Mouse (Mus musculus) liver, adult 2 months (tissue): Measurements from ENCODE around the gene Zmynd12. TPM values are rescaled to one million over a fixed set of nuclear protein-coding genes. Genes with fewer than 3 reads are reported as not detected.

Experiments used
- DNase-seq: peaks from one replicate; pipeline ENCODE4 v3.0.0-alpha.2; 2011; ENCODE audit warnings: low read depth, low spot score; ENCODE audit errors: extremely low read depth
- H3K27ac ChIP-seq: fragments of 200-500 bp; replicated peaks from 2 replicates; pipeline ENCODE4 v1.5.1; 2012; ENCODE audit warnings: low read depth, mild to moderate bottlenecking, control low read depth, inconsistent platforms, low read length; ENCODE audit not compliant: insufficient read depth
- H3K27me3 ChIP-seq: fragments of 200-500 bp; 2 replicates; pipeline ENCODE4 v1.6.1; 2012; ENCODE audit warnings: mild to moderate bottlenecking, moderate library complexity, low read length, inconsistent platforms; ENCODE audit not compliant: control insufficient read depth, insufficient read depth
- H3K36me3 ChIP-seq: fragments of 200-500 bp; 2 replicates; pipeline ENCODE4 v1.6.1; 2012; ENCODE audit warnings: low read length, inconsistent platforms; ENCODE audit not compliant: control insufficient read depth, insufficient read depth
- H3K4me1 ChIP-seq: fragments of 200-500 bp; 2 replicates; pipeline ENCODE4 v1.6.1; 2011; ENCODE audit warnings: low read length; ENCODE audit not compliant: control insufficient read depth, insufficient read depth
- H3K4me3 ChIP-seq: fragments of 200-500 bp; 2 replicates; pipeline ENCODE4 v1.5.1; 2011; ENCODE audit warnings: low read depth, mild to moderate bottlenecking, control low read depth, low read length, moderate library complexity; ENCODE audit not compliant: insufficient read depth
- H3K79me2 ChIP-seq: fragments of 200-500 bp; 2 replicates; pipeline ENCODE4 v1.6.1; 2012; ENCODE audit warnings: inconsistent platforms, mild to moderate bottlenecking, low read length, moderate library complexity; ENCODE audit not compliant: control insufficient read depth, insufficient read depth
- H3K9ac ChIP-seq: fragments of 200-500 bp; 2 replicates; pipeline ENCODE4 v1.6.1; 2012; ENCODE audit warnings: low read depth, mild to moderate bottlenecking, control low read depth, inconsistent platforms, low read length
- CTCF ChIP-seq: fragments of 200-500 bp; IDR thresholded peaks from 2 replicates; pipeline ENCODE4 v1.5.1; 2011; ENCODE audit warnings: low read depth, low read length, control low read depth
- POLR2A ChIP-seq: fragments of 200-500 bp; IDR thresholded peaks from 2 replicates; pipeline ENCODE4 v1.6.1; 2011; ENCODE audit warnings: low read length, control low read depth; ENCODE audit not compliant: insufficient read depth; ENCODE audit errors: extremely low read depth
- WGBS: fragments of 180-500 bp; shearing (Covaris S2); methylation state at CpG from one replicate; pipeline ENCODE4 v1.1.7; 2018; 5-methylcytosine and 5-hydroxymethylcytosine counted together
- polyA plus RNA-seq: library from polyadenylated mRNA; depleted of rRNA; stranded (reverse); fragments of >200 nt; gene quantifications from 2 replicates; pipeline ENCODE4 v1.2.3, GENCODE M21; 2012
- total RNA-seq: library from RNA; depleted of rRNA; stranded (reverse); fragments of >200 nt; gene quantifications from 2 replicates; pipeline ENCODE4 v1.2.3, GENCODE M21; 2014

Gene Zmynd12
- total and polyA plus RNA-seq, 2 experiments = 0.15 to 0.28 TPM

- no peak for DNase-seq
- Histone ChIP-seq H3K9ac (no peak overlapping the region), H3K27me3 (no peaks in the 10 kb centered on the region), H3K79me2 (no peaks in the 10 kb centered on the region), H3K4me3 (no peak overlapping the region), H3K27ac (no peak overlapping the region), H3K4me1 (no peaks in the 10 kb centered on the region), H3K36me3 (no peaks in the 10 kb centered on the region)
- WGBS = 92% methylated on average over 2 of the region's 2 CpGs
- TF ChIP-seq POLR2A (no peak), CTCF (no peak)
These were observed 15.3 kb downstream of the Zmynd12 start for GRCm38 (mm10) chr4:119437936-119438335.

DNA sequence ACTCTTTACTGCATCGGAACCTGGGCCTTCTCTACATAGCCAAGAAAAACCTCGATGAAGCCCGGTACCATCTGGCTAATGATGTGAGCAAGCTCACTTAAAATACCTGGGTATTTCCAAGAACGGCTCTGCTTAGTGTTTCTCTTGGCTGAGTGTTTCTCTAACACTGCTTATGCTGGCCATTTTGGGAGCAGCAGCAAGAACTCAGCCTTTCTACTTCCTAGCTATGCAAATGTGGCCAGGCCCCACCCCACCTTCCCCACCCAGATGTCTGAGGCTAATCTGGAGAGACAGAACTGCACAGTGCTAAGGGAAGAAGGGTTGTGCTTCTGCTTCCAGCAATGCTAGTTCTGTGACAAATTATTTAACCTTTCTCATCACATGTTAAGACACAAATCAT lies 19.2 kb downstream of the Zmynd12 start:
- Histone ChIP-seq H3K79me2 (no peaks in the 10 kb centered on the region), H3K9ac (no peak overlapping the region), H3K4me3 (no peak overlapping the region), H3K27me3 (no peaks in the 10 kb centered on the region), H3K4me1 (no peaks in the 10 kb centered on the region), H3K36me3 (no peaks in the 10 kb centered on the region), H3K27ac (no peak overlapping the region)
- no peak for TF ChIP-seq CTCF
- TF ChIP-seq POLR2A = no peak
- DNase-seq = no peak
- WGBS = 95% methylated on average over 4 of the region's 4 CpGs

- H3K27me3 ChIP-seq = no peaks in the 10 kb centered on the region
- TF ChIP-seq CTCF (no peak), POLR2A (no peak)
- no peaks in the 10 kb centered on the region for H3K79me2 ChIP-seq
- H3K9ac ChIP-seq = no peak overlapping the region
- no peak overlapping the region for H3K4me3 ChIP-seq
- H3K27ac ChIP-seq = no peak overlapping the region
- H3K4me1 ChIP-seq = no peaks in the 10 kb centered on the region
- no peak for DNase-seq
- no peaks in the 10 kb centered on the region for H3K36me3 ChIP-seq
- WGBS = 64% methylated on average over 6 of the region's 6 CpGs
These were observed 19.9 kb downstream of the Zmynd12 start for GRCm38 (mm10) chr4:119442539-119442938.

- Histone ChIP-seq H3K4me3 (no peak overlapping the region), H3K9ac (no peak overlapping the region), H3K27me3 (no peaks in the 10 kb centered on the region), H3K36me3 (no peaks in the 10 kb centered on the region), H3K4me1 (no peaks in the 10 kb centered on the region), H3K27ac (no peak overlapping the region), H3K79me2 (no peaks in the 10 kb centered on the region)
- DNase-seq = no peak
- WGBS = 92% methylated on average over 6 of the region's 6 CpGs
- TF ChIP-seq POLR2A = no peak
- TF ChIP-seq CTCF = no peak
These were observed 24.6 kb downstream of the Zmynd12 start for GRCm38 (mm10) chr4:119447261-119447660.

DNA sequence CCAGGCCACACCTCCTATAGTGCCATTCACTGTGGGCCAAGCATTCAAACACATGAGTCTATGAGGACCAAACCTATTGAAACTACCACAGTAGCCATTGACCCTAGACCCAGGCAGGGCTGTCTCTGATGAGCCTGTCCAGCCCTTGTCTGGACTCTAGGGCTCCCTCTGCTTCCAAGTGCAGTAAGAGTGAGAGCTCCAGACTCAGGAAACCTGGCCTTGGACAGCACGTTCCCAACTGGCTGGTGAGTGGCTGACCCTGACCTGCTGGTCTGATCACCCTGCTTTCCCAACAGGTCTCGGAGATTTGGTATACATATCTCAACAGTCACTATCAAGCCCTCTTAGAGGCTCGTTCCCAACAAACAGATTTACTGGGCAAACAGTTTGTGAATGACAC lies 25.2 kb downstream of the Zmynd12 start:
- Histone ChIP-seq H3K36me3 (no peaks in the 10 kb centered on the region), H3K4me1 (no peaks in the 10 kb centered on the region), H3K27me3 (no peaks in the 10 kb centered on the region), H3K79me2 (no peaks in the 10 kb centered on the region), H3K9ac (no peak overlapping the region), H3K27ac (no peak overlapping the region), H3K4me3 (no peak overlapping the region)
- no peak for DNase-seq
- no peak for TF ChIP-seq CTCF
- TF ChIP-seq POLR2A = no peak
- 50% methylated on average over 3 of the region's 3 CpGs for WGBS

DNA sequence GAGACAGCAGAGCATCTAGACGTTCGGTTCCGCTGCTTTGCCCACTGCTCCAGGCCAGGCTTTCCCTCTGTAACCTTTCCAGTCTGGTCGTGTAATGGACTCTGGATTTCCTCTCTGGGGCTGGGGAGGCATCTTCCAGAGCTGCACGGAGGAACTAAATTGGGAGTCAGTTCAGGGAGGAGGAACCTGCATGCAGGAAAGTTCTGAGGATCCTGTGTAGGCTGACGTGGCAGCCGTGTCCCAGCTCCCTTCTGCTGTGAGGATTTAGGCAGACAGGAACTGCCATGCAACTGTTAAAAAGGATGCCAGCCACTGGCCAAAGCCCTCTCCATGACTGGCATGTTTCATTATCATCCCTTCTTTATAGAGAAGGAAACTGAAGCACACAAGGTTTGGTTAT lies 27.8 kb downstream of the Zmynd12 start:
- no peak overlapping the region for H3K4me3 ChIP-seq
- H3K79me2 ChIP-seq = no peaks in the 10 kb centered on the region
- H3K4me1 ChIP-seq = no peaks in the 10 kb centered on the region
- TF ChIP-seq POLR2A (no peak), CTCF (no peak)
- no peaks in the 10 kb centered on the region for H3K36me3 ChIP-seq
- H3K27me3 ChIP-seq = no peaks in the 10 kb centered on the region
- H3K27ac ChIP-seq = no peak overlapping the region
- DNase-seq = no peak
- H3K9ac ChIP-seq = no peak overlapping the region
- 83% methylated on average over 7 of the region's 7 CpGs for WGBS
